Mouse (Mus musculus) ovary, adult 2 months (tissue): ENCODE data around the gene Zfp382. TPM values are rescaled to one million over a fixed set of nuclear protein-coding genes. Genes with fewer than 3 reads are reported as not detected.

Experiments used
- polyA plus RNA-seq: library from polyadenylated mRNA; depleted of rRNA; stranded (reverse); fragments of >200 nt; gene quantifications from 2 replicates; pipeline ENCODE4 v1.2.3, GENCODE M21; 2012; rRNA removed

Gene Zfp382
- polyA plus RNA-seq = 1.4 and 1.6 TPM in 2 replicates

DNA sequence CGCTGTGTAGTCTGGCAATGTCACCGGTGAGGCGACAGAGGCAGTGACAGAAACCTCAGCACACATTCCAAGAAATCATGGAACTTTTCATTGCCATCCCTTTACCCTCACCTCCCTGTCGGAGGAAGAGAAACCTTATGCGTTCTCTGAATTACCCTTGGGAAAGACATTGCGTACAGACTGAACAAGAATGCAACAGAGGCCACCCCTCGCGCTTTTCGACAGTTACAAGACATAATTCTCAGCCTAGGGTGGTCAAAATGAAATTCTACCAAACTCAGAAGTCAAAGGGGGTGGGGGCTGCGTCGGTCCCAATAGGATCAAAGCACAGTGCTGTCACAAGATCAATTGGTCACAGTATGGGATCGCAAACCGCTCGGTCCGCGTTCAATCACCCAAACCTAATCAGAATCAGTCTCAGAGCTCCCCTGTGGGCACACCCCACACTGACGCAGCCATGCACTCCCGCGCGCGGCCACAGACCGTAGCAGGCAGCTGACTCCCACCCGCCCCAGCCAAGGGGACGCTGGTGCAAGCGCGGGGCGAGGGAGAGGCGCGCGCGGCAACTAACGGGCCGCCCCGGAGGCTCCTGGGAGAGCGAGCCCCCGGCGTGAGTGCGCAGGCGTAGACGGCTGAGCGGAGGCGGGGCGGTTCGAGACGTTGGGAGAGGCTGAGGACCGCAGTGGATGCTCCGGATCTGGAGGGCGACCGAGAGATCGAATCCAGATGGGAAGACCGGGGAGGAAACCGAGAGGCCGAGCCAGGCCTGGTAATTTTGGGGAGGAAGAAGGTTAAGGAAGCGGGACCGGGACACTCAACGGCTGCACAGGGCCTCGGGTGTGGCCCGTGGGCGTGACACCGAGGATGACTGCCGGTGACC is at the start of gene Zfp382:
Gene Zfp382 (plus strand): TSS at position 635 of the 880 bp plus-strand sequence.

DNA sequence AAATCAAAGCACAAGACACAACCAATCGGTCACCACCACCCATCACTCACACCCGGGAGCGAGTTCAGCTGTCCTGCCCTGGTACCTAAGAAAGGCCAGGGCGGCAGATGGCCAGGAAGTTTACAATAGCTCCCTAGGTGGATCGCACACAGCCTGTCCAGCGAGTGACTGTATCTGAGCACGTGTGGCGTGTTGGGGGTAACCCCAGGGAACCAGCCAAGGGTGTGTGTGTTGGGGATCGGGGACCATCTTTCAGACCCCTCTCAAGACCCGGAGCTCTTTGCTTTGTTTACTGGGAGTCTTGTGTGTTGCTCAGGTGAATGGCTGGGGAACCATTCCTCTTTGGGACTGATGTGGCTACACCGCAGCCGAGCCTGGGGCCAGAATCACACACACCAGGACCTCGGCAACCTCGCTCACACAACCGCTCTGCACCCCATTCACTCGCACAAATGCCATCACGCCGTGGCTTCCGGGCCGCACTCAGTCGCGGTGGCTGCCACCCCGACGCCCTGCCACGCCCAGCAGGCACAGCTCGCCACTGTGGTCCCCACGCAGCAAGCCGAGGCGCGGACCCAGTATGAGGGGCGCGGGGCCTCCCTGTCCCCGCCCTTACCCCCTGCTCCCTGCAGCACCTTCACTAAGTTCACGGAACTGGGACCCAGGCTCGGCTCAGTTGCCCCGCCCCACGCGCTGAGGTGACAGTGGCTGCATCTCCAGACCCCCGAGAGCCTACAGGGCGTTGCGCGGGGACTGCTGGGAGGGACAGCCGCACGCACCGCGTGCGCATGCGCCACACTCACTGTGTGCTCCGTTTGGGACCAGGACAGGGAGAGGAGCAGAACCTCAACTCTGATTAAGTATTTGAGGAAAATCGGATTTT is 49.4 kb upstream of the Zfp382 start, which contains the start of gene Zfp82:
Gene Zfp82 (minus strand): TSS at position 755 of the 883 bp plus-strand sequence.

DNA sequence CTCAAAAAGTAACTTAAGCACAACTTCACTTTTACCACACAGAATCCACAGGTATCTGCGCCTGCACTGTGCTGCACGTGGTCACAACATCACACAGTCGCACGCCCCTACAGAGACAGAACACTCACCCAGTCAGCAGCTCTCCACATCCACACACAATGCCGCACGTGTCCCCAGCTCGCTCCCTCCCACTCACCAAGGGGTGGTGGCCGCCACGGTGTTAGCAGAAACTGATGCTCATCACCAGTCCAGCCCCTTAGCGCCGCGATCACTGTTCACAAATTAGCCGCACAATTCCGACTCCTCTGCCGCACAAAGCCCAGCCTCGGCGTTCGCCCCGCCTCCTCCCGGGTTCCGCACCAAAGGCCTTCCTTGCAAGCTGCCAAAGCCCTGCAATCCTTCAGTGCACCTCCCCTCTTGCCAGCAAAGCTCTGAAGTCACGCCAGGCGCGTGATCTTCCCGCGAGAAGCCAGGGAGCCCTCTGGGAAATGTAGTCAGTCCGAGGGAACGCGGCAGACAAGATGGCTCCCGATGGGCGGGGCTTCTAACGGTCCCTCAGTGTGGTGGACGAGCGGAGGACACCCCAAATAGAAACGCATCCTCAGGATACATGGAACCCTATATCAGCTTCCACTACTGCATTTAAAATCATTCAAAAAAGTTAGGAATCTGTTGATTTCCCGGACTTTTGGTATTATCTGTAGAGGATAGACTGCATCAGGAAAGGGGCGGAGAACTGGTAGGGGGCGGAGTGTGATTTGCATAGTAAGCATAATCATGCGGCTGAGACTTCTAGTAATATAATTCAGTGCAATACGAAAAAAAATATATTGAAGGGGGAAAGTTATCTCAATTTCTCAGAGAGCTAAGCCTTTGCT is 31.4 kb upstream of the Zfp382 start, which contains the start of the genes Gm26920 and Zfp566:
Gene Gm26920 (minus strand): TSS at position 319 of the 878 bp plus-strand sequence.
Gene Zfp566 (minus strand): TSS at position 436 of the 878 bp plus-strand sequence.

DNA sequence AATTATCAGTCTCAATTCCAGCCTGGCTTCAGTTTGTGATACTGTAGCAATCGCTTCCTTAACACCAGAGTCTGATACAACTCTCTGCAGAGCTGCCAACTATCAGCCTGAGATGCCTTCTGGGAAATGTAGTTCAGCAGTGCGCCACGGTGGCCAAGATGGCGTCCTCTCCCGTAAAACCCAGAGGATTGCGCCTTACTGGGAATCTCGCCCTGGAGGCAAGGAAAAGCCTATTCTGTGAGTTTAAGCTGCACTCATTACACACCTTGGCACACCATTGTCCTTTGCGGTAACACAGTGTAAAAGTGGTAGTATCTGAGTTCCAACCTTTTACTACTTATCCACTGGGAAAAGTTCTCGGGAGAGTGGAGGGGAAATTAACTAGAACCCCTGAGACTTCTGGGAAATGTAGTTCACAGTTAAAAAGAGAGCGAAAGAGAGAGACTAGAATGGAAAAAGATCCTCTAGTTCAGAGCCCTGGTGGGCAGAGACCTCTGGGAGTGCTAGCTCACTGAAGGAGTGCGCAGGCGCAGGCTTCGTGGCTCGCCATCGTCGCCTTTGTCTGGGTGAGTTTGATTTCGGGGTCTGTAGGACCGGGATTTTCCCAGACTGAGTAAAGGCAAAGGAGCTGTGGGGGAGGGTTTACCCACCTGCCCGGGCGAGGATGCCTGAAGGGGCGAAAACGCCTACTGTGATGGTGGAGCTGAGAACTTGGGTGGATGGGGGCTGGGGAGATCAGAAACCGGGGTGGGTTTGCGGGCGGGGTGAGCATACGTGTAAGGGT is 26.9 kb upstream of the Zfp382 start, which contains the start of gene Zfp260:
Gene Zfp260 (plus strand): TSS at position 132 of the 784 bp plus-strand sequence.

DNA sequence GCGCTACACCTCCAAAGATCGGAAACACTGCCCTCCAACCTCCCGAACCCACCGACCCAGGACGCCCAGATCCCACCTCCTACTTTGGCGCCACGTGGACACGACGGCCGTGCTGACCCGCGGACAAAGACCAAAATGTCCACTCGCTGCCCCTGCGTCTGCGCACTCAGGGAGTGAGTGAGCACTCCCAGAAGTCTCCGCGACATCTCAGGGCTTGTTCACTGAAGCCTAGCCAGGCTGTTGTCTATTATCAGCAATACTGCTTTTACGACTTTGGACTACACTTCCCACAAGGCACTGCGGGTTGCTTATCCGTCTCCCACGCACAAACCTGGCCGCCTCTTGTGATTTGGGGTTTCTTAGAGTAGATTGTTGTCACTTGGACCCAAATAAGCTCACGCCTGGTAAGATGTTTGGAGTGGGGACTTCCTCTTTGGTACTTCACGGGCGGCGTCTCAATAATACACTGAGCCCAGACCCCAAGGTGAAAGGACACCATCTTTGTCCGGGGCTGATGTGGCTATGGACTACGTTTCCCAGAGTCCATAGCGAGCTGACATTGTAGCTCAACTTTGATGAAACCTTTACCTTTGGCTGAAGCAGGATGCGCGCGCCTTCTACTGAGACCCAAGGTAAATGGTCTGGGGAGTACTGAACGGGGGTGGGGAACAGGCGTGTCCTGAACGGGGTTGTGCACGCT is 48.0 kb downstream of the Zfp382 start, which contains the start of gene Zfp146:
Gene Zfp146 (minus strand): TSS at position 168 of the 700 bp plus-strand sequence.

DNA sequence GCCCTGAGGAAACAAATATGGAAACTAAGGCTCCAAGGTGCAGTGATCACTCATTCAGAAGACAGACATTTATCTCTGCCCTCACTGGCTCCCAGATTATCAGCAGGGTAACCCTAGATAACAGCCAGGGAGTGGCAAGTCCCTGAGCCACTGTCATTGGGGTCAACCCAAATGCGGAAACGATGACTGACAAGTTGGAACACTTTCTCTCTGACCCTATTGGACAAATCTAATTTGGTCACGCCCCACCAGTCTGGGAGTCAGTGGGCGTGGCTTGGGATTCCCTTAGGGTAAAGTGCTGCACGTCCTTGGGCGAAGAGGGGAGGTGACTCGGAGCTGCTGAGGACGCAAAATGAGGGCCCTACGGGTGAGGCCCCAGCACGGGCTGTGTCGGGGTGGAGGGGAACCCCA is 62.1 kb downstream of the Zfp382 start, which contains the start of gene Cox7a1:
Gene Cox7a1 (plus strand): TSS at position 266 of the 411 bp plus-strand sequence.

Other genes starting within 250 kb of the Zfp382 start
- gene Zfp27, start 215.4 kb upstream of the Zfp382 start, polyA plus RNA-seq = 2.6 and 2.9 TPM in 2 replicates
- gene Zfp383, start 213.7 kb upstream of the Zfp382 start, polyA plus RNA-seq = 1.2 and 1.7 TPM in 2 replicates
- 6.0 and 18.7 TPM in 2 replicates for gene Zfp74, start 167.9 kb upstream of the Zfp382 start, polyA plus RNA-seq
- gene Zfp568, start 138.0 kb upstream of the Zfp382 start, polyA plus RNA-seq = 6.6 TPM in 2 replicates
- 3.5 TPM in 2 replicates for gene Zfp14, start 70.6 kb upstream of the Zfp382 start, polyA plus RNA-seq
- 0.25 and 0.52 TPM in 2 replicates for gene Zfp82, start 49.0 kb upstream of the Zfp382 start, polyA plus RNA-seq
- gene Gm26920, start 31.5 kb upstream of the Zfp382 start, polyA plus RNA-seq = 0.17 TPM in 1 of 2 replicates, not detected in the other
- gene Zfp566, start 31.4 kb upstream of the Zfp382 start, polyA plus RNA-seq = 1.4 and 1.5 TPM in 2 replicates
- gene Zfp260, start 27.2 kb upstream of the Zfp382 start, polyA plus RNA-seq = 16.3 and 17.8 TPM in 2 replicates
- gene Zfp146, start 47.8 kb downstream of the Zfp382 start, polyA plus RNA-seq = 15.8 and 17.8 TPM in 2 replicates
- gene Cox7a1, start 62.2 kb downstream of the Zfp382 start, polyA plus RNA-seq = 5.5 and 7.1 TPM in 2 replicates
- 713 and 1,238 TPM in 2 replicates for gene Capns1, start 76.9 kb downstream of the Zfp382 start, polyA plus RNA-seq
- 136 and 192 TPM in 2 replicates for gene Polr2i, start 110.0 kb downstream of the Zfp382 start, polyA plus RNA-seq
- gene Tbcb, start 110.3 kb downstream of the Zfp382 start, polyA plus RNA-seq = 61.2 and 66.3 TPM in 2 replicates
- not detected in 2 replicates for gene Ovol3, start 113.8 kb downstream of the Zfp382 start, polyA plus RNA-seq
- gene Thap8, start 158.2 kb downstream of the Zfp382 start, polyA plus RNA-seq = 0.30 and 0.32 TPM in 2 replicates
- gene Wdr62, start 158.5 kb downstream of the Zfp382 start, polyA plus RNA-seq = 28.0 and 38.0 TPM in 2 replicates
- 34.0 and 48.6 TPM in 2 replicates for gene Clip3, start 169.8 kb downstream of the Zfp382 start, polyA plus RNA-seq
- 232 and 247 TPM in 2 replicates for gene Alkbh6, start 186.8 kb downstream of the Zfp382 start, polyA plus RNA-seq
- gene Syne4, start 192.9 kb downstream of the Zfp382 start, polyA plus RNA-seq = 46.3 and 55.1 TPM in 2 replicates
- 1.1 and 1.9 TPM in 2 replicates for gene E130208F15Rik, start 199.8 kb downstream of the Zfp382 start, polyA plus RNA-seq
- gene Sdhaf1, start 202.0 kb downstream of the Zfp382 start, polyA plus RNA-seq = 30.7 and 44.4 TPM in 2 replicates
- 32.0 and 32.3 TPM in 2 replicates for gene Lrfn3, start 240.8 kb downstream of the Zfp382 start, polyA plus RNA-seq